ENCODE assay signal across 9 mouse cellular contexts in genomic region chr15:97787799-97788667, GRCm38 (mm10). TPM values are rescaled to one million over a fixed set of nuclear protein-coding genes. Genes with fewer than 3 reads are reported as not detected.
A peak's percentile ranks its signal among the peaks of the same experiment; 100 is the strongest.
DNase-seq lines count a peak whose midpoint lies in the region; ATAC-seq lines count a peak whose summit lies in the region.
"Had no signal": no experiment of that assay in that cellular context is flagged by ENCODE, and none has a peak within 500 bp of the region (broad histone marks: within the 10 kb centered on the region; RNA-seq: fewer than 3 reads in every experiment).

No protein-coding gene starts in this region.

- no peak overlapping the region for H3K4me3 ChIP-seq in midbrain, embryonic 12.5 days
- H3K4me3 ChIP-seq in midbrain, embryonic 11.5 days (ENCODE audit: low read depth, low read length): no peak overlapping the region
- H3K4me3 ChIP-seq in liver, embryonic 15.5 days (replicated peaks): peak overlapping the region; percentile 94

- peak; percentile 18; the same call in 1 of the 2 replicates for ATAC-seq in frontal cortex, adult (ENCODE audit: low TSS enrichment)
- ATAC-seq in midbrain, embryonic 12.5 days (ENCODE audit: low FRiP score, low read depth): no peak
- no peak for ATAC-seq in midbrain, embryonic 11.5 days (ENCODE audit: low FRiP score)
- ATAC-seq in common myeloid progenitor, adult 5-6 weeks (replicated peaks; ENCODE audit: low read depth, poor library complexity, severe bottlenecking): 0 out of 2 replicates have a peak, but pooled peaks have one; percentile 1
- no peak for ATAC-seq in liver, embryonic 15.5 days (ENCODE audit: insufficient read depth)
- ATAC-seq: Patski had no signal

- H3K9me3 ChIP-seq in midbrain, embryonic 12.5 days: no peaks in the 10 kb centered on the region
- H3K9me3 ChIP-seq in midbrain, embryonic 11.5 days (ENCODE audit: control insufficient read depth, low read length): no peaks in the 10 kb centered on the region
- H3K9me3 ChIP-seq in liver, embryonic 15.5 days (replicated peaks): no peaks in the 10 kb centered on the region

- peaks cover 4% of the 10 kb centered on the region; the same call in 1 of the 2 replicates for H3K36me3 ChIP-seq in midbrain, embryonic 12.5 days
- H3K36me3 ChIP-seq in midbrain, embryonic 11.5 days (ENCODE audit: control insufficient read depth, insufficient read depth, low read length): no peaks in the 10 kb centered on the region; the same call in 1 of the 2 replicates
- peaks cover 40% of the 10 kb centered on the region for H3K36me3 ChIP-seq in liver, embryonic 15.5 days (replicated peaks)

- 0 out of 2 replicates have a peak, but pooled peaks cover 3% of the 10 kb centered on the region for H3K4me1 ChIP-seq in midbrain, embryonic 12.5 days
- H3K4me1 ChIP-seq in midbrain, embryonic 11.5 days (ENCODE audit: control insufficient read depth, insufficient read depth, low read length): no peaks in the 10 kb centered on the region; the same call in 1 of the 2 replicates
- H3K4me1 ChIP-seq in liver, embryonic 15.5 days (replicated peaks): peaks cover 69% of the 10 kb centered on the region

- H3K27me3 ChIP-seq in midbrain, embryonic 12.5 days: peaks cover 3% of the 10 kb centered on the region
- H3K27me3 ChIP-seq in midbrain, embryonic 11.5 days (ENCODE audit: control insufficient read depth, insufficient read depth, low read length): no peaks in the 10 kb centered on the region; the same call in 1 of the 2 replicates
- peaks cover 4% of the 10 kb centered on the region for H3K27me3 ChIP-seq in liver, embryonic 15.5 days
- H3K27me3 ChIP-seq: Patski had no signal

- no peak overlapping the region for H3K4me2 ChIP-seq in midbrain, embryonic 12.5 days (replicated peaks)
- H3K4me2 ChIP-seq in midbrain, embryonic 11.5 days: no peak overlapping the region
- H3K4me2 ChIP-seq in liver, embryonic 15.5 days: peak overlapping the region; percentile 74

- 0 out of 2 replicates have a peak overlapping the region, but pooled peaks have one; percentile 25 for H3K27ac ChIP-seq in midbrain, embryonic 12.5 days (replicated peaks)
- H3K27ac ChIP-seq in midbrain, embryonic 11.5 days (ENCODE audit: low read depth, low read length): no peak overlapping the region
- peak overlapping the region; percentile 98 for H3K27ac ChIP-seq in liver, embryonic 15.5 days (replicated peaks)

- DNase-seq in frontal cortex, postnatal 25 days (ENCODE audit: low spot score in 2 of 2): no peak
- DNase-seq in midbrain, embryonic 11.5 days (ENCODE audit: low spot score, missing footprints): no peak
- no peak for DNase-seq in urinary bladder, adult 2 months (ENCODE audit: low spot score)
- no peak for DNase-seq in spleen, postnatal 14 days (ENCODE audit: low spot score in 2 of 2)

- no peak overlapping the region for H3K9ac ChIP-seq in midbrain, embryonic 12.5 days (replicated peaks)
- H3K9ac ChIP-seq in midbrain, embryonic 11.5 days (ENCODE audit: low read length): no peak overlapping the region
- H3K9ac ChIP-seq in liver, embryonic 15.5 days: peak overlapping the region; percentile 98; the same call in 1 of the 2 replicates

- 76% methylated on average over 19 of the region's 19 CpGs for WGBS in midbrain, embryonic 12.5 days
- WGBS in midbrain, embryonic 11.5 days: 80% methylated on average over 19 of the region's 19 CpGs
- WGBS in liver, embryonic 15.5 days (ENCODE audit: insufficient replicate concordance): 52% methylated on average over 19 of the region's 19 CpGs

RNA-seq across cellular contexts. Expression of gene Slc48a1, which starts 9.7 kb away (rescaled TPM):
- 37.8 and 42.0 TPM in 2 replicates for polyA plus RNA-seq in midbrain, embryonic 12.5 days (2016; fragmentation: Nextera tagmentation; extraction: Ambion mirVana)
- 32.6 and 33.6 TPM in 2 replicates for polyA plus RNA-seq in midbrain, embryonic 11.5 days (2014; fragmentation: Nextera tagmentation; extraction: Ambion mirVana)
- total RNA-seq in common myeloid progenitor, adult 5-6 weeks (2017): 55.3 and 57.2 TPM in 2 replicates
- 101 and 106 TPM in 2 replicates for polyA plus RNA-seq in liver, embryonic 15.5 days (2015; fragmentation: Nextera tagmentation; extraction: Ambion mirVana)
- 72.4 and 91.1 TPM in 2 replicates for polyA plus RNA-seq in urinary bladder, adult 2 months (2012; rRNA removed)

RNA-seq across cellular contexts. Expression of gene Rapgef3, which starts 20.3 kb away (rescaled TPM):
- polyA plus RNA-seq in midbrain, embryonic 12.5 days (2016; fragmentation: Nextera tagmentation; extraction: Ambion mirVana): 8.0 and 8.6 TPM in 2 replicates
- 3.0 and 3.2 TPM in 2 replicates for polyA plus RNA-seq in midbrain, embryonic 11.5 days (2014; fragmentation: Nextera tagmentation; extraction: Ambion mirVana)
- total RNA-seq in common myeloid progenitor, adult 5-6 weeks (2017): 6.1 and 7.5 TPM in 2 replicates
- polyA plus RNA-seq in liver, embryonic 15.5 days (2015; fragmentation: Nextera tagmentation; extraction: Ambion mirVana): 1.7 and 2.1 TPM in 2 replicates
- 17.8 and 19.2 TPM in 2 replicates for polyA plus RNA-seq in urinary bladder, adult 2 months (2012; rRNA removed)

RNA-seq across cellular contexts. Expression of gene Hdac7, which starts 56.3 kb away (rescaled TPM):
- 24.8 and 29.9 TPM in 2 replicates for polyA plus RNA-seq in midbrain, embryonic 12.5 days (2016; fragmentation: Nextera tagmentation; extraction: Ambion mirVana)
- polyA plus RNA-seq in midbrain, embryonic 11.5 days (2014; fragmentation: Nextera tagmentation; extraction: Ambion mirVana): 14.6 and 16.7 TPM in 2 replicates
- 22.2 and 30.7 TPM in 2 replicates for total RNA-seq in common myeloid progenitor, adult 5-6 weeks (2017)
- 5.7 and 6.5 TPM in 2 replicates for polyA plus RNA-seq in liver, embryonic 15.5 days (2015; fragmentation: Nextera tagmentation; extraction: Ambion mirVana)
- 45.3 and 45.8 TPM in 2 replicates for polyA plus RNA-seq in urinary bladder, adult 2 months (2012; rRNA removed)

RNA-seq across cellular contexts. Expression of gene Endou, which starts 56.9 kb away (rescaled TPM):
- polyA plus RNA-seq in midbrain, embryonic 12.5 days (2016; fragmentation: Nextera tagmentation; extraction: Ambion mirVana): 0.16 and 0.20 TPM in 2 replicates
- 0.18 and 0.32 TPM in 2 replicates for polyA plus RNA-seq in midbrain, embryonic 11.5 days (2014; fragmentation: Nextera tagmentation; extraction: Ambion mirVana)
- total RNA-seq in common myeloid progenitor, adult 5-6 weeks (2017): 0.49 and 2.3 TPM in 2 replicates
- polyA plus RNA-seq in liver, embryonic 15.5 days (2015; fragmentation: Nextera tagmentation; extraction: Ambion mirVana): 0.10 and 0.18 TPM in 2 replicates
- 1.7 and 2.1 TPM in 2 replicates for polyA plus RNA-seq in urinary bladder, adult 2 months (2012; rRNA removed)

Comparison
In these comparisons a context has a peak if more than half of its experiments do, and no peak if none do; other contexts are left out.
1. ATAC-seq: peak in frontal cortex, adult (single experiment) and common myeloid progenitor, adult 5-6 weeks (single experiment); none in midbrain, embryonic 12.5 days (single experiment), midbrain, embryonic 11.5 days (single experiment) and liver, embryonic 15.5 days (single experiment).